Mouse (Mus musculus) small intestine, adult 2 months (tissue): ENCODE measurements around the gene Bcas3.

Source experiments
- CTCF ChIP-seq: fragments of 200-500 bp; IDR thresholded peaks from 2 replicates; pipeline ENCODE4 v1.5.1; 2012; ENCODE audit warnings: low read depth, mild to moderate bottlenecking, control low read depth, inconsistent platforms, low read length, moderate library complexity, mixed read lengths; ENCODE audit not compliant: insufficient replicate concordance, insufficient read length; ENCODE audit errors: extremely low read depth
- POLR2A ChIP-seq: fragments of 200-500 bp; IDR thresholded peaks from 2 replicates; pipeline ENCODE4 v1.6.1; 2012; ENCODE audit warnings: low read depth, mild to moderate bottlenecking, control low read depth, inconsistent platforms, low read length, moderate library complexity

DNA sequence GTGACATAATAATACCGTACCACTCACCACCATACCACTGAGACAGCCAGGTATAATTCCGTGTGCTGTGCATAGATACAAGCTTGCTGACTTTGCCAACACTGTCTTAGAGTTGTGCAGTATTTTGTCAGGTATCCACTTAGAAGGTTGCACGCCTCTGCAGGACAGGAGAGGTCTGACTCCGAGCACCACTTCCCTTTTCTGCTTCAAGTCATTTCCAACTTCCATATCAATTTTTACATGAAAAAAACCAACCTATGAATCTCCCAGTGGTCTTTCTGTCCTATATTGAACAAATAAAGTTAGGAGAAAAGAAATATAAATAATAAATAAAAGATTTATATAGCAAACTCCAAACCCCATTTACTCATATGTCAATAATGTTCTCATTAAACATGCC is 152.8 kb downstream of the Bcas3 start:
- TF ChIP-seq POLR2A (no peak), CTCF (no peak)
